Mouse (Mus musculus): ENCODE results near the gene Nnmt. TPM values are rescaled to one million over a fixed set of nuclear protein-coding genes. Genes with fewer than 3 reads are reported as not detected.

Nnmt gene
- total RNA-seq, 4 experiments from 2014 or later: 1.8 to 4.1 (median 3.5) TPM

- no peak for DNase-seq (ENCODE audit: low spot score in 2 of 2)
Observed at GRCm38 (mm10) chr9:48635576-48636350, 30.8 kb upstream of the Nnmt start.

DNA sequence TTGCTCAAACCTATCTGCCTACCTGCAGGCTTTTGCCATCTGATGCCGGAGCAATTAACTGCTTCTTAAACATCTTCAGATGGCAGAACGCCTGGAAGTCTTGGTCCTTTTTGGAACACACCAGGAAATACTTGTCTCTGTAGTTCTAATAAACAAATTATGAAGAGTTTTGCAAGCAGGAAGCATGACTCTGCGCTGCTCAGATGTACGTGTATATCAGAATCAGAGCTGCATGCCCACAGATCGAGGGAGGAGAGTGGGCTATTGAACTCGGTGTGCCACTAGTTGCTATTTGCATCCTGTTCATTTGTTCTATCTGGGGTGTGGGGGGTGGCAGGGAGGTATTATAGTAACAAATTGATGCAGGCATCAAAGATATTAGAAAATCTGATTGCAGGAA lies 28.2 kb upstream of the Nnmt start:
- DNase-seq (ENCODE audit: low spot score in 2 of 2): peak in 1 of 2 experiments; percentile 0

DNA sequence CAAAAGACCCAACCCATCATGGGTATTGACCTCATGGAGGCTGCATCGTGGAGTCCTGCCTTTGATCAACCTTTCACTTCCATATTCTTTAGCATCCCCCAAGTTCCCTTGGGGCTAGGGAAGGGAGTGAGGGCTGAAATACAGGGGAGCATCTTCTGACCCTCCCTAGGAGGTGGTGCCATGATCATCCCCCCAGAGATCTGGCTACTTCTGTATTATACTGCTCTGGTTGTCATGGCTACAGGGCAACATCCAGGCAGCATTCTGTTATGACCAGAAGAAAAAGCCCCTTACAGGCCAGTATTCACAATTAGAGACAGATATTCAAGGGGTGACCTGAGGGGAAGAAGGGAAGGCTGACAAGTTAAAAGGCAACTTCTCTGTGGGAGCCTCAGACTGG lies 14.3 kb upstream of the Nnmt start:
- DNase-seq (ENCODE audit: low spot score in 2 of 2): peak in 1 of 2 experiments; percentile 1

DNA sequence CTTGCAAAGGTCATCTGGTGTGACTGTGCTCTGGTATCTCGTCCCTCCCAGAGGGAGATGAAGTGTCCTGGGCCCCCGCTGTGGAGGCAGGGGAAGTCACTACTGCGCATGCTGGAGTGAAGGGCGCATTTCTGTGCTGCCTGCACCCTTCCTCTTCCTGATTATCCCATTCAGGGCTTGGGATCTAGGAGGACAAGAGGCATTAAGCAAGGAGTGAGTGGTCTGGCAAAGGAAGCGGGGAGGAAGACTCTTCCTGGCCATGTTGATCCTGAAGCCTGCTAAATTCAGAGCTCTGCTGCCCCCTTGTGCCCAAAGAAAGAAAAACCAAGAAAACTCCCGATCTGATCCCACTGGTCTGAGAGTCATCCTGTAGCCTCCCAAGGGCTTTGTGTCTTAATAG lies 13.6 kb upstream of the Nnmt start:
- DNase-seq (ENCODE audit: low spot score in 2 of 2): peak; percentile 65 to 67

DNA sequence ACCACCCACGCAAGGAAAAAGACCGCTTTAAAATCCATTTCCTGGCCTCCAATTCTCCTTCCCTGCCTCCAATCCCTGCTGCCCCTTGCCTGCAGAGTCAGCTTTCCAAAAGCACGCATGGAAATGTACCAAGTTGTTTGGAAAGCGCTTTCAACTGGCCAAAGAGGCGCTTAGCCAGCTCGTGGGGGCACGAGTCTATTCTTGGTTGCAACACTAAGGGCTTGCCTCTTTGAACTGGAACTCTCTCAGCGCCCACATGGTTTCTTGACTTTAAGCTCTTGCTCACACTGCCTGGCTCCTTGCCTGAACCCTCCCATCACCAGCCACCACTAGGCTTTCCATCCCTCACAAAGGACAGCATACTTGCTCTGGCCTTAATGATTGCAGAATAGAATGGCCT lies 13.2 kb upstream of the Nnmt start:
- DNase-seq (ENCODE audit: low spot score in 2 of 2): peak; percentile 64 to 72

DNA sequence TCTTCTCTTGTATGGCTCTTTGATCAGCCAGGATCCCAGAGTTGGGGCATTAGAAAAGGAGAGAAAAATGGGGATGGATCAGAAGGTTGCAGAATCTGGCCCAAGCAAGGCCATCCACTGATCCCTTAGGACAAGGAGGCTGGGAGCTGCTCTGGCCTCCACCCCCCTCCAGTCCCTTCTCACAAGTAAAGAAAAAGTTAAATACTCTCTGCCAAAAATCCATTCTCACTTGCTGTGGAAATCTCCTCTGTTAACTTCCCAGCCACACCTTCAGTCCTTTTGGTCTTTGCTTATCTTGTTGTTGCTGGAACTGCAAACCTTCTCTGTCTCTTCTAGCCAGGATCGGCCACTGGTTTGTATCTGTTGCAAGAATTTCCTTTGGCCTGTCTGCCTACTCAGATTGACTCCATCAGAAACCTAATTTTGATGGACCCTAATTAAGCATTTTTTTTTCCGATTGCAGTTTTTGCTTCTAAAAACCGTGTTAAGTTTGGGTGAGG lies 12.6 kb upstream of the Nnmt start:
- no peak for DNase-seq (ENCODE audit: low spot score in 2 of 2)

- no peak for DNase-seq (ENCODE audit: low spot score in 2 of 2)
Observed at GRCm38 (mm10) chr9:48613221-48613620, 8.3 kb upstream of the Nnmt start.

GRCm38 (mm10) chr9:48612542-48612941 lies 7.6 kb upstream of the Nnmt start:
- DNase-seq (ENCODE audit: low spot score in 2 of 2): peak; percentile 23 to 61

DNA sequence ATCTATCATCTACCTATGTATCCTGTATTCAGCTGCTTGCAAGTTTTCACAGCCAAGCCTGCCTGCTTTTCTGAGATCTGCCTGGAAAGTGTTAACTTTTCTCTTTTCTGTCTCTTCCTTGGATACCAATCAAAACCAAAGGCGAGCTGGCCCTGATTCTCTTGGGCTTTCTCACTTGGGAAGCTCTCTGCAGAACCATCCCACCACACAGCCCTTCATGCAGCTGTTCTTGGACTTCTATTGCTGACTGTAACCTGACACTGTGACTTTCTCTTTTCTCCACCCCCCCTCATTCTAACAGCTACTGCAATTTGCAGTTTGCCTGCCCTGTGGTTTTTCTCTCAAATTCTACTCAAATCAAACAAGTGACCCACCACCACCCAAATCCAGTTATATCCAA lies 6.1 kb upstream of the Nnmt start:
- no peak for DNase-seq (ENCODE audit: low spot score in 2 of 2)

- no peak for DNase-seq (ENCODE audit: low spot score in 2 of 2)
Observed at GRCm38 (mm10) chr9:48609734-48610133, 4.8 kb upstream of the Nnmt start.

GRCm38 (mm10) chr9:48607417-48607816 lies 2.5 kb upstream of the Nnmt start:
- DNase-seq (ENCODE audit: low spot score in 2 of 2): no peak

- peak; percentile 28 to 30 for DNase-seq (ENCODE audit: low spot score in 2 of 2)
Observed at GRCm38 (mm10) chr9:48606171-48606570, 1.2 kb upstream of the Nnmt start.

- no peak for DNase-seq (ENCODE audit: low spot score in 2 of 2)
Observed at GRCm38 (mm10) chr9:48605697-48606096, 744 bp upstream of the Nnmt start.

- DNase-seq (ENCODE audit: low spot score in 2 of 2): no peak
Observed at GRCm38 (mm10) chr9:48604226-48604625, 727 bp downstream of the Nnmt start.

DNA sequence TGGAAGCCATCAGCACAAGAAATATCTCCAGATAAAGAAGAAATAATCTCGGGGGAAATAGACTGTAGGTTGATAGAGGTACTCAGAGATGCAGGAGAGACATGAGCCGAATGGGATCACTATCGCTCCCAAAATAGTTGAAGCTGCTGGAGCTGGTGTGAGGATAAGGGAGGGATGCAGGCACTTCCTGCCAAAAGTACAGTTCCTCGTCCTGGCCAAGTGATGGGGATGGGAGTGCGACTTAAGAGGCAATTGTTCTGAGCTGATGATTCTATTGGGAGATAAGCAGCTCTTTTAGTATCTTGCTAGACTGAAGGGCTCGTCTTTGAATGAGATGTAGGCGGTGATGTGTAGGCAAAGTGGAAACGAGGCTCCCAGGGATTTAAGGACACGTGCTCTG lies 4.1 kb downstream of the Nnmt start:
- no peak for DNase-seq (ENCODE audit: low spot score in 2 of 2)

DNA sequence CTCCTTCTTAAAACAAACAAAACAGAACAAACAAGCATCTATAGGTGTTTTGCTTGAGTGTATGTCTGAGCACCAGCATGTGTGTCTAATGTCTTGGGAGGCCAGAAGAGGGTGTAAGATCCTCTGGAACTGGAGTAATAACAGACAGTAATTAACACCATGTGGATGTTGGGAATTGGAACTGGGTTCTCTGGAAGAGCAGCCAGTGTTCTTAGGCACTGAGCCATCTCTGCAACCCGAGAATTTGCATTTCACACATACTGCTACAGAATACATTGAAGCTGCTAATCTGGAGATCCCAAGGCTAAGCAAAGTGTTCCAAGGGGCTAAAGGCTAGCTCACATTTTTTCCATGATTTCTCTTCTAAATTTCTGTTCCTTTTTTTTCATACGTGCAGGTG lies 4.9 kb downstream of the Nnmt start:
- DNase-seq (ENCODE audit: low spot score in 2 of 2): no peak

DNA sequence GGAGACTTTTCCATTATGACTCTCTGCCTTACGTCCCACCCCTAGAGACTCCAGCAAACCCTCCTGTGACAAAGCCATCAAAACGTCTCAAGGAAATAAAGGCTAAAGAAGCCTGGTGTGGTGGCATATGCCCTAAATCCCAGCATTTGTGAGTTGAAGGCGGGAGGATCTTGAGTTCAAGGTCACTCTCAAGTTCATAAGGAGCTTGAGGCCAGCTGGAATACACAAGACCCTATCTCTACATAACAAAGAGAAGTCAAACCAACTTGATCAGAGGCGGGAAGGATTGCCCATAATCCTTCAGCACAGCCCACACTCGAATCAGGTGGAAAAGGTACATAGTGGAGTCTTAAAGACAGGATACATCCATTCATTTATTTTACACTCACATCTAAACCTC lies 7.5 kb downstream of the Nnmt start:
- no peak for DNase-seq (ENCODE audit: low spot score in 2 of 2)

- no peak for DNase-seq (ENCODE audit: low spot score in 2 of 2)
Observed at GRCm38 (mm10) chr9:48596924-48597323, 8.0 kb downstream of the Nnmt start.

- DNase-seq (ENCODE audit: low spot score in 2 of 2): no peak
Observed at GRCm38 (mm10) chr9:48593915-48594314, 11.0 kb downstream of the Nnmt start.

DNA sequence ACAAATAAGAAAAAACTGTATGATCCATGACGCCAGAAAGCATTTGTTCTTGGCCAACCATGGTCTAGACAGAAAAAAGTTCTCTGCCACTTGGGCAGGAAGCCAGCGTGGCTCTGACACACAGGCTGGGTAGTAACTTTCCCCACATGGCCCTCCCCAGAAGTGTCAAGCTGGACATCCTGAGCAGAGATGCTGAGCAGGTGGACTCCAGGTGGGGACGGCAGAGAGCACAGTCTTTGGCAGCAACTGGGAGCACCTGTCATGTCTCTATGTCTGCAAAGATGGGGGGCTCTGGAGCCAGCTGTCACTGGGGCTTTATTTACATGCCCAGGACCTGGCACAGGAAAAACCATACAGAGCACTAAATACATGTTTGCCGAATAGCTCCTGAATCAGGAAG lies 14.3 kb downstream of the Nnmt start:
- no peak for DNase-seq (ENCODE audit: low spot score in 2 of 2)

- peak in 1 of 2 experiments; percentile 39 for DNase-seq (ENCODE audit: low spot score in 2 of 2)
Observed at GRCm38 (mm10) chr9:48586332-48586731, 18.6 kb downstream of the Nnmt start.

DNA sequence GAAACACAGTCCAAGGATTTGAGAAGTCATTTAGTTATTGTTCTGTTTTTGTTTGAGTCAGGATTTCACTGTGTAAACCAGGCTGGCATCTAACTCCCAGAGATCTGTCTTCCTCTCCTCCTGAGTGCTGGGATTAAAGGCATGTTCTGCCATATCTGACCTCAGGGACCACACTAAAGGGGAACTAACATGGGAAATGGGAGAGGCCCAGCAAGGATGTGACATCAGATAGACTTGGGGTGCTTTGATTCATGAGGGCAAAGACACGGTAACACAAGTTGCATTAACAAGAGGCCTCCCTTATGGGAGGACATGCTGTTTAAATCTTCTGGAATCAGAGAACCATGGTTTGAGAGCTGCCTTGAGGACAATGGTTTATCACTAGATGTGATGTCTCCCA lies 24.1 kb downstream of the Nnmt start:
- DNase-seq (ENCODE audit: low spot score in 2 of 2): no peak

- DNase-seq (ENCODE audit: low spot score in 2 of 2): no peak
Observed at GRCm38 (mm10) chr9:48562388-48562787, 42.6 kb downstream of the Nnmt start.

Data from gastrocnemius, adult 8-10 months (tissue).